In genomic region chr15:77804460-77804859, GRCm38 (mm10) we compare ENCODE assay signal across 12 mouse cellular contexts. TPM values are rescaled to one million over a fixed set of nuclear protein-coding genes. Genes with fewer than 3 reads are reported as not detected.
DNase-seq lines count a peak whose midpoint lies in the region; ATAC-seq lines count a peak whose summit lies in the region.
"Had no signal": no experiment of that assay in that cellular context is flagged by ENCODE, and none has a peak within 500 bp of the region (broad histone marks: within the 10 kb centered on the region; RNA-seq: fewer than 3 reads in every experiment).

No protein-coding gene starts in this region.

- H3K27me3 ChIP-seq in heart, embryonic 10.5 days (ENCODE audit: insufficient read depth, poor library complexity, severe bottlenecking): no peaks in the 10 kb centered on the region
- no peaks in the 10 kb centered on the region for H3K27me3 ChIP-seq in limb, embryonic 12.5 days
- no peaks in the 10 kb centered on the region for H3K27me3 ChIP-seq in limb, embryonic 10.5 days (ENCODE audit: low read depth, poor library complexity, severe bottlenecking)
- H3K27me3 ChIP-seq in embryonic facial prominence, embryonic 14.5 days (replicated peaks; ENCODE audit: control insufficient read depth, insufficient read depth, low read length): no peaks in the 10 kb centered on the region
- H3K27me3 ChIP-seq: limb, embryonic 15.5 days had no signal

- no peak overlapping the region for H3K4me2 ChIP-seq in limb, embryonic 12.5 days
- H3K4me2 ChIP-seq in embryonic facial prominence, embryonic 14.5 days (ENCODE audit: low read depth, low read length): no peak overlapping the region
- H3K4me2 ChIP-seq: limb, embryonic 15.5 days had no signal

- 78% methylated on average over 6 of the region's 6 CpGs for WGBS in heart, embryonic 10.5 days
- WGBS in limb, embryonic 12.5 days: 81% methylated on average over 6 of the region's 6 CpGs
- WGBS in limb, embryonic 10.5 days: 85% methylated on average over 6 of the region's 6 CpGs
- WGBS in embryonic facial prominence, embryonic 14.5 days: 78% methylated on average over 6 of the region's 6 CpGs

- H3K4me1 ChIP-seq in heart, embryonic 10.5 days: peaks cover 85% of the 10 kb centered on the region
- H3K4me1 ChIP-seq in limb, embryonic 12.5 days (replicated peaks): peaks cover 27% of the 10 kb centered on the region
- H3K4me1 ChIP-seq in limb, embryonic 10.5 days: peaks cover 25% of the 10 kb centered on the region
- H3K4me1 ChIP-seq in brown adipose tissue, adult 24 weeks (ENCODE audit: control insufficient read depth, insufficient read depth, insufficient read length, low read length): peaks cover 65% of the 10 kb centered on the region
- peaks cover 5% of the 10 kb centered on the region for H3K4me1 ChIP-seq in embryonic facial prominence, embryonic 14.5 days (ENCODE audit: control insufficient read depth, insufficient read depth, low read length)

- H3K4me3 ChIP-seq in heart, embryonic 10.5 days: no peak overlapping the region
- no peak overlapping the region for H3K4me3 ChIP-seq in limb, embryonic 12.5 days (replicated peaks)
- no peak overlapping the region for H3K4me3 ChIP-seq in limb, embryonic 10.5 days
- no peak overlapping the region for H3K4me3 ChIP-seq in brown adipose tissue, adult 24 weeks (ENCODE audit: insufficient read depth, low read depth, low read length)
- no peak overlapping the region for H3K4me3 ChIP-seq in embryonic facial prominence, embryonic 14.5 days (ENCODE audit: low read depth, low read length)
- H3K4me3 ChIP-seq: limb, embryonic 15.5 days had no signal

- intact Hi-C loops in heart, postnatal 10 days (cut with DNase I): no loop called here

- H3K9ac ChIP-seq in limb, embryonic 12.5 days (replicated peaks): no peak overlapping the region
- H3K9ac ChIP-seq in embryonic facial prominence, embryonic 14.5 days (ENCODE audit: low read depth, low read length): no peak overlapping the region

- H3K9me3 ChIP-seq in heart, embryonic 10.5 days: no peaks in the 10 kb centered on the region
- no peaks in the 10 kb centered on the region for H3K9me3 ChIP-seq in limb, embryonic 12.5 days
- H3K9me3 ChIP-seq in limb, embryonic 10.5 days (replicated peaks): no peaks in the 10 kb centered on the region
- no peaks in the 10 kb centered on the region for H3K9me3 ChIP-seq in embryonic facial prominence, embryonic 14.5 days (ENCODE audit: control insufficient read depth, low read length)
- H3K9me3 ChIP-seq: limb, embryonic 15.5 days had no signal

- no peak for DNase-seq in heart, embryonic 10.5 days (ENCODE audit: low spot score)
- DNase-seq in heart, postnatal 10 days: no peak
- no peak for DNase-seq in limb, embryonic 10.5 days (ENCODE audit: low spot score)
- DNase-seq in embryonic facial prominence, embryonic 14.5 days (ENCODE audit: low spot score): no peak
- no peak for DNase-seq in embryo, embryonic 10 days (ENCODE audit: low spot score)
- no peak for DNase-seq in embryo, embryonic 11 days
- DNase-seq: adrenal gland, postnatal 36 days; right cerebral cortex, adult 18-20 months had no signal

- H3K36me3 ChIP-seq in heart, embryonic 10.5 days: peaks cover 84% of the 10 kb centered on the region
- H3K36me3 ChIP-seq in limb, embryonic 12.5 days: peaks cover 77% of the 10 kb centered on the region
- H3K36me3 ChIP-seq in limb, embryonic 10.5 days: peaks cover 88% of the 10 kb centered on the region
- H3K36me3 ChIP-seq in embryonic facial prominence, embryonic 14.5 days (ENCODE audit: control insufficient read depth, insufficient read depth, low read length): peaks cover 62% of the 10 kb centered on the region

- H3K27ac ChIP-seq in heart, embryonic 10.5 days: peak overlapping the region; percentile 85
- peak overlapping the region; percentile 42; the same call in 1 of the 2 replicates for H3K27ac ChIP-seq in limb, embryonic 12.5 days
- H3K27ac ChIP-seq in limb, embryonic 10.5 days: no peak overlapping the region
- peak overlapping the region; percentile 32; the same call in 1 of the 2 replicates for H3K27ac ChIP-seq in brown adipose tissue, adult 24 weeks (replicated peaks; ENCODE audit: low read depth, low read length)
- peak overlapping the region; percentile 31; the same call in 1 of the 2 replicates for H3K27ac ChIP-seq in embryonic facial prominence, embryonic 14.5 days (replicated peaks; ENCODE audit: low read depth, low read length)

- no peak for ATAC-seq in limb, embryonic 12.5 days (ENCODE audit: insufficient number of reproducible peaks, insufficient read depth, low FRiP score, low TSS enrichment, low read depth)
- no peak for ATAC-seq in embryonic facial prominence, embryonic 14.5 days (ENCODE audit: low read depth)

RNA-seq across cellular contexts. Expression of gene Myh9, which starts 37.5 kb away (rescaled TPM):
- polyA plus RNA-seq in heart, embryonic 10.5 days (2016; fragmentation: Nextera tagmentation; extraction: Ambion mirVana): 34.5 and 37.5 TPM in 2 replicates
- 100 to 1,000 TPM; 206 to 221 TPM for total RNA-seq in heart, postnatal 10 days (2021)
- polyA plus RNA-seq in limb, embryonic 12.5 days (2016; fragmentation: Nextera tagmentation; extraction: Ambion mirVana): 40.0 and 43.1 TPM in 2 replicates
- 30.6 and 39.2 TPM in 2 replicates for polyA plus RNA-seq in limb, embryonic 10.5 days (2016; fragmentation: Nextera tagmentation; extraction: Ambion mirVana)
- 36.0 and 59.3 TPM in 2 replicates for polyA plus RNA-seq in brown adipose tissue, adult 24 weeks (2012; ENCODE audit: insufficient read depth, insufficient read length, missing spikeins)
- polyA plus RNA-seq in embryonic facial prominence, embryonic 14.5 days (2014; fragmentation: Nextera tagmentation; extraction: Ambion mirVana): 48.8 and 53.7 TPM in 2 replicates

RNA-seq across cellular contexts. Expression of gene Apol8, which starts 47.7 kb away (rescaled TPM):
- 0.16 and 0.52 TPM in 2 replicates for polyA plus RNA-seq in heart, embryonic 10.5 days (2016; fragmentation: Nextera tagmentation; extraction: Ambion mirVana)
- total RNA-seq in heart, postnatal 10 days (2021): not detected
- polyA plus RNA-seq in limb, embryonic 12.5 days (2016; fragmentation: Nextera tagmentation; extraction: Ambion mirVana): 0.15 and 0.23 TPM in 2 replicates
- polyA plus RNA-seq in limb, embryonic 10.5 days (2016; fragmentation: Nextera tagmentation; extraction: Ambion mirVana): 0.20 TPM in 1 of 2 replicates, not detected in the other
- polyA plus RNA-seq in brown adipose tissue, adult 24 weeks (2012; ENCODE audit: insufficient read depth, insufficient read length, missing spikeins): not detected in 2 replicates
- not detected in 2 replicates for polyA plus RNA-seq in embryonic facial prominence, embryonic 14.5 days (2014; fragmentation: Nextera tagmentation; extraction: Ambion mirVana)
- total RNA-seq: adrenal gland, postnatal 36 days had no signal
- polyA plus RNA-seq: intestine, embryonic 14.5 days had no signal
